Mouse (Mus musculus) heart, postnatal 0 days (tissue): ENCODE results near the gene Dnajb13.

ENCODE experiments used
- CTCF ChIP-seq: IDR thresholded peaks from 2 replicates; pipeline ENCODE4 v1.5.1; 2016; ENCODE audit warnings: antibody characterized with exemption, control low read depth, low read depth
- EP300 ChIP-seq: IDR thresholded peaks from 2 replicates; pipeline ENCODE4 v1.6.1; 2016; ENCODE audit warnings: antibody characterized with exemption, low read depth

DNA sequence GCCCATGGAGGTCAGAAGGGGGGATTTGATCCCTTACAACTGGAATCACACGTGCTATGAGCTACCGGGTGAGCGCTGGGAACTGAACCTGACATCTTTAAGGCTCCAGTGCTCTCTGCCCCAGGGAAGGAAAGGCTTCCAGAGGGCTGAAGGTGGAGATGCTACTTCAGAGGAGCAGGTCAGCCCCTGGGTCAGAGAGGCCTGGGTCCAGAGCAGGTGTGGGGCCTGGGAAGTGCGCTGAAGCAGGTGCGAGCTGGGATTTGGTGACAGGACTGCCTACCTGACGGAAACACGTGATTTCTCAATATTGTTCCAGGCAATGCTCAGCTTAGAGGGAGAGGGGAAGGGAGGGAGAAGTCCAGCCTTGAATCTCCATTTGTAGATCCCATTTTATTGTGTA lies 50.5 kb downstream of the Dnajb13 start:
- no peak for TF ChIP-seq EP300
- TF ChIP-seq CTCF, result no peak
